Mouse (Mus musculus): ENCODE results near the gene Mapk1ip1. TPM values are rescaled to one million over a fixed set of nuclear protein-coding genes. Genes with fewer than 3 reads are reported as not detected.

Mapk1ip1 gene
- polyA plus RNA-seq, 1 experiment from 2014 or later: 16.7 TPM

GRCm38 (mm10) chr7:138824995-138825756 lies 20.9 kb downstream of the Mapk1ip1 start:
- no peak for ATAC-seq (ENCODE audit: low FRiP score)
- H3K36me3 ChIP-seq: no peaks in the 10 kb centered on the region
- H3K27ac ChIP-seq: no peak overlapping the region
- no peaks in the 10 kb centered on the region for H3K27me3 ChIP-seq
- H3K9ac ChIP-seq: no peak overlapping the region
- no peak overlapping the region for H3K4me3 ChIP-seq
- no peaks in the 10 kb centered on the region for H3K4me1 ChIP-seq
- H3K4me2 ChIP-seq (replicated peaks): no peak overlapping the region
- no peaks in the 10 kb centered on the region for H3K9me3 ChIP-seq (replicated peaks)
- 87% methylated on average over 19 of the region's 19 CpGs for WGBS

DNA sequence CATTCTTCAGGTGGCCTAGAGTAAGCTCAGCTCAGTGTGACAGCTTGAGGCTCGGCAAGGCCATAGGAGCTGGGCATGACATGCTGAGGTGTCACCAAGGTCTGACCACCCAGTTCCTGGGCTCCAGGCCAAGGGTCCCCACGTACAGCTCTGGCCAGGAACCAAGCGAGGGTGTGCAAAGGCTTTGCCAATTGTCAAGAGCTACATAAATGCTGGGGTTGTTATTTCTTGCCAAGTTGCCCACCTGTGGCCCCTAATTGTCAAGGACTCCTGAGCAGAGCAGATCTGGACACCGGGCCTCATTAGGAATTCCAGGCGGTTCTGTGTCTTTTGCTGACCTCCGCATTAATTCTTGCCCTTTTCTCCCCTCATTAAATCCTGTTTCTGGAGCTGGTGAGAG lies 21.6 kb downstream of the Mapk1ip1 start:
- 80% methylated on average over 6 of the region's 6 CpGs for WGBS
- no peak overlapping the region for H3K27ac ChIP-seq

DNA sequence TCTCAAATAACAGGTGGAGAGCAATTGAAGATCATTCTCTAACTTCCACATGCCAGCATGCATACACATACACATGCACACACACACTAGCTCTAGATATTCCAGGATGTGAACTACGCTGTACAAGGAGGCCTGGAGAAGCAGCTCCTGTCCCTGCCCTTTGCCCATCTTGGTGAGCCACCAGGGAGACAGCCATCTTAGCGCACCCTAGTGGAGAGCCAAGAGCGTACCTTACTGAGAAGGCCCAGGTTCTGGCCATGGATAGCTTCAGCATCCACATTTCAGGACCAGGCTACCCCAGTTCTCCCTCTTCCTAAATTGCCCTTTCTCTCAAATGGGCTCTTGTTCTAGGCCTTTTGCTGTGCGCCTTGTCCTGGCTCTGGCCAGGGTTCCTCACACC lies 27.8 kb downstream of the Mapk1ip1 start:
- H3K27ac ChIP-seq: no peak overlapping the region
- no peaks in the 10 kb centered on the region for H3K27me3 ChIP-seq
- no peak overlapping the region for H3K4me3 ChIP-seq
- no peak for ATAC-seq (ENCODE audit: low FRiP score)
- no peaks in the 10 kb centered on the region for H3K9me3 ChIP-seq (replicated peaks)
- no peak overlapping the region for H3K9ac ChIP-seq
- no peak overlapping the region for H3K4me2 ChIP-seq (replicated peaks)
- no peaks in the 10 kb centered on the region for H3K36me3 ChIP-seq
- 64% methylated on average over 4 of the region's 4 CpGs for WGBS
- H3K4me1 ChIP-seq: no peaks in the 10 kb centered on the region

More for the DNA sequence above, 21.6 kb downstream of the Mapk1ip1 start:
- H3K9ac ChIP-seq: no peak overlapping the region
- no peak overlapping the region for H3K4me2 ChIP-seq (replicated peaks)
- H3K4me1 ChIP-seq: no peaks in the 10 kb centered on the region
- H3K4me3 ChIP-seq: no peak overlapping the region
- H3K36me3 ChIP-seq: no peaks in the 10 kb centered on the region
- no peaks in the 10 kb centered on the region for H3K9me3 ChIP-seq (replicated peaks)
- no peak for ATAC-seq (ENCODE audit: low FRiP score)
- no peaks in the 10 kb centered on the region for H3K27me3 ChIP-seq

- Histone ChIP-seq H3K4me1 (no peaks in the 10 kb centered on the region), H3K27ac (no peak overlapping the region), H3K36me3 (no peaks in the 10 kb centered on the region), H3K4me2 (replicated peaks) (no peak overlapping the region), H3K9me3 (replicated peaks) (no peaks in the 10 kb centered on the region), H3K27me3 (no peaks in the 10 kb centered on the region), H3K4me3 (no peak overlapping the region), H3K9ac (no peak overlapping the region)
- 62% methylated on average over 11 of the region's 11 CpGs for whole genome bisulfite sequencing
- ATAC-seq (ENCODE audit: low FRiP score): no peak
Observed at GRCm38 (mm10) chr7:138813213-138813875, 32.7 kb downstream of the Mapk1ip1 start.

- no peaks in the 10 kb centered on the region for H3K27me3 ChIP-seq
- H3K9me3 ChIP-seq (replicated peaks): 0 out of 2 replicates have a peak, but pooled peaks cover 7% of the 10 kb centered on the region
- no peak overlapping the region for H3K27ac ChIP-seq
- no peak overlapping the region for H3K4me2 ChIP-seq (replicated peaks)
- no peak for ATAC-seq (ENCODE audit: low FRiP score)
- H3K9ac ChIP-seq: no peak overlapping the region
- 83% methylated on average over 3 of the region's 3 CpGs for WGBS
- no peaks in the 10 kb centered on the region for H3K36me3 ChIP-seq
- H3K4me1 ChIP-seq: no peaks in the 10 kb centered on the region
- no peak overlapping the region for H3K4me3 ChIP-seq
Observed at GRCm38 (mm10) chr7:138807146-138807545, 38.9 kb downstream of the Mapk1ip1 start.

DNA sequence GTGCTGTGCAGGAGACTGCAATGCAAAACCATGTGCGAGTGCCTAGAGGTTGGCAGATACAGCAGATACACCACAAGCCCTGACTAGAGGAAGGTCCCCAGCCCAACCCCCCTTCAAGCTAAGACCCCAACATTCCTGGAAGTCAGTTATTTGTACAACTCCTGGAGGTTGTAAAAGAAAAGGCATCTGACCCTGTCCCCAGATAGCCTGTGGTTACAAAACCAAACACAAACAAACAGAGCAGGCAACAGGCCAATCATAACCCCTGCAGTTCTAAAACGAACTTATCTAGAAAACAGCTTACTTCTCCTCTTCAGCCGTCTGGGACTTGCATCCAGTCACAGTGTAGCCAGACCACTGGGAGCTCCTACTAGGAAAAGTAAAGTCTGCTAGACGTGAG lies 42.7 kb downstream of the Mapk1ip1 start:
- no peak overlapping the region for H3K4me2 ChIP-seq (replicated peaks)
- no peaks in the 10 kb centered on the region for H3K27me3 ChIP-seq
- 0 out of 2 replicates have a peak, but pooled peaks cover 7% of the 10 kb centered on the region for H3K9me3 ChIP-seq (replicated peaks)
- H3K27ac ChIP-seq: no peak overlapping the region
- no peak for ATAC-seq (ENCODE audit: low FRiP score)
- H3K4me3 ChIP-seq: no peak overlapping the region
- no peaks in the 10 kb centered on the region for H3K4me1 ChIP-seq
- H3K36me3 ChIP-seq: no peaks in the 10 kb centered on the region
- WGBS: 49% methylated on average over 4 of the region's 4 CpGs
- no peak overlapping the region for H3K9ac ChIP-seq

GRCm38 (mm10) chr7:138788109-138788508 lies 58.0 kb downstream of the Mapk1ip1 start:
- ATAC-seq (ENCODE audit: low FRiP score): no peak
- Histone ChIP-seq H3K27me3 (no peaks in the 10 kb centered on the region), H3K9ac (no peak overlapping the region), H3K9me3 (replicated peaks) (no peaks in the 10 kb centered on the region), H3K4me2 (replicated peaks) (no peak overlapping the region), H3K27ac (no peak overlapping the region), H3K4me3 (no peak overlapping the region), H3K4me1 (no peaks in the 10 kb centered on the region), H3K36me3 (no peaks in the 10 kb centered on the region)
- WGBS: 79% methylated on average over 5 of the region's 5 CpGs

Other genes with a start within 250 kb of the Mapk1ip1 start
- 69.8 and 70.2 TPM in 2 replicates for gene Ppp2r2d, start 194 bp downstream of the Mapk1ip1 start, polyA plus RNA-seq (2016; fragmentation: Nextera tagmentation; extraction: Ambion mirVana)
- 92.7 and 93.6 TPM in 2 replicates for gene Bnip3, start 63.2 kb upstream of the Mapk1ip1 start, polyA plus RNA-seq (2016; fragmentation: Nextera tagmentation; extraction: Ambion mirVana)
- 1.7 and 1.9 TPM in 2 replicates for gene Jakmip3, start 94.5 kb upstream of the Mapk1ip1 start, polyA plus RNA-seq (2016; fragmentation: Nextera tagmentation; extraction: Ambion mirVana)
- gene Dpysl4, start 239.7 kb upstream of the Mapk1ip1 start, polyA plus RNA-seq (2016; fragmentation: Nextera tagmentation; extraction: Ambion mirVana): 269 TPM in 2 replicates

Data from hindbrain, embryonic 12.5 days (tissue).